Mouse (Mus musculus): ENCODE results near the gene Gpc1. TPM values are rescaled to one million over a fixed set of nuclear protein-coding genes. Genes with fewer than 3 reads are reported as not detected.

Gpc1 gene
- polyA plus RNA-seq, 1 experiment from 2014 or later = 37.7 TPM

GRCm38 (mm10) chr1:92892791-92893190 lies 61.3 kb downstream of the Gpc1 start:
- 65% methylated on average over 3 of the region's 3 CpGs for WGBS
- Histone ChIP-seq H3K36me3 (replicated peaks; ENCODE audit: control insufficient read depth, insufficient read depth, low read depth, low read length) (no peaks in the 10 kb centered on the region), H3K4me3 (ENCODE audit: low read depth, low read length) (no peak overlapping the region), H3K27me3 (ENCODE audit: control insufficient read depth, insufficient read depth, low read length) (no peaks in the 10 kb centered on the region), H3K9ac (replicated peaks; ENCODE audit: low read length) (no peak overlapping the region), H3K27ac (replicated peaks; ENCODE audit: low read depth, low read length) (no peak overlapping the region), H3K4me2 (ENCODE audit: low read depth, low read length) (no peak overlapping the region), H3K4me1 (ENCODE audit: control insufficient read depth, insufficient read depth, low read length) (no peaks in the 10 kb centered on the region), H3K9me3 (replicated peaks; ENCODE audit: control insufficient read depth, low read length) (no peaks in the 10 kb centered on the region)
- ATAC-seq (replicated peaks; ENCODE audit: insufficient number of reproducible peaks, low FRiP score, low TSS enrichment, low read depth) (no peak), DNase-seq (ENCODE audit: low spot score) (no peak)

DNA sequence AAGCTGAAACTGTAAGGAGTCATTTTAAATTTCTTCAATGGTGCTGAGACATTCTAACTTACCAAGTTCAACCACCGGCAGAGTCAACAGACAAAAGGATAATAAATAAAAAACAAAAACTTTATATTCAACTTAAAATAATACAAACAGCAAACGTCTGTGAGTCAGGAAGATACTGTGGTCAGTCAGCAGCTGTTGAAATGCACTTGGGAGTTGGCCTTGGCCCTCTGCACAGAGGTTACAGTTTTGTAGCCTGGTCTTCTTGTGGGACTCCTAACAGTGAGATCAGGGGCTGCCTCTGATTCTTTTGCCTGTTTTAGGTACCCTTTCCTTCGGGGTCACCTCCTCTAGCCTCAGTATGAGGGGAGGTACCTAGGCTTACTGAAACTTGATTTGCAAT lies 62.5 kb downstream of the Gpc1 start:
- DNase-seq (ENCODE audit: low spot score) = no peak
- H3K27ac ChIP-seq (replicated peaks; ENCODE audit: low read depth, low read length) = no peak overlapping the region
- H3K27me3 ChIP-seq (ENCODE audit: control insufficient read depth, insufficient read depth, low read length) = no peaks in the 10 kb centered on the region
- H3K36me3 ChIP-seq (replicated peaks; ENCODE audit: control insufficient read depth, insufficient read depth, low read depth, low read length) = no peaks in the 10 kb centered on the region
- H3K4me3 ChIP-seq (ENCODE audit: low read depth, low read length) = no peak overlapping the region
- 68% methylated on average over 3 of the region's 3 CpGs for WGBS
- no peak overlapping the region for H3K4me2 ChIP-seq (ENCODE audit: low read depth, low read length)
- ATAC-seq (replicated peaks; ENCODE audit: insufficient number of reproducible peaks, low FRiP score, low TSS enrichment, low read depth) = no peak
- no peaks in the 10 kb centered on the region for H3K9me3 ChIP-seq (replicated peaks; ENCODE audit: control insufficient read depth, low read length)
- no peak overlapping the region for H3K9ac ChIP-seq (replicated peaks; ENCODE audit: low read length)
- no peaks in the 10 kb centered on the region for H3K4me1 ChIP-seq (ENCODE audit: control insufficient read depth, insufficient read depth, low read length)

- Histone ChIP-seq H3K27ac (replicated peaks; ENCODE audit: low read depth, low read length) (no peak overlapping the region), H3K9me3 (replicated peaks; ENCODE audit: control insufficient read depth, low read length) (no peaks in the 10 kb centered on the region), H3K27me3 (ENCODE audit: control insufficient read depth, insufficient read depth, low read length) (no peaks in the 10 kb centered on the region), H3K36me3 (replicated peaks; ENCODE audit: control insufficient read depth, insufficient read depth, low read depth, low read length) (no peaks in the 10 kb centered on the region), H3K4me1 (ENCODE audit: control insufficient read depth, insufficient read depth, low read length) (no peaks in the 10 kb centered on the region), H3K4me2 (ENCODE audit: low read depth, low read length) (no peak overlapping the region), H3K9ac (replicated peaks; ENCODE audit: low read length) (no peak overlapping the region), H3K4me3 (ENCODE audit: low read depth, low read length) (no peak overlapping the region)
- DNase-seq (ENCODE audit: low spot score) = peak; percentile 90
- WGBS = 9% methylated on average over 3 of the region's 3 CpGs
- peak; percentile 71 for ATAC-seq (replicated peaks; ENCODE audit: insufficient number of reproducible peaks, low FRiP score, low TSS enrichment, low read depth)
Measured at GRCm38 (mm10) chr1:92895089-92895488, 63.6 kb downstream of the Gpc1 start.

GRCm38 (mm10) chr1:92902786-92903185 lies 71.3 kb downstream of the Gpc1 start, which contains the start of gene Ankmy1:
Gene Ankmy1 (minus strand): TSS chr1:92902906.
- Histone ChIP-seq H3K4me2 (ENCODE audit: low read depth, low read length) (peak within 1 kb of the TSS; percentile 43), H3K9me3 (replicated peaks; ENCODE audit: control insufficient read depth, low read length) (no peaks in the 10 kb centered on the region), H3K4me1 (ENCODE audit: control insufficient read depth, insufficient read depth, low read length) (no peaks in the 10 kb centered on the region), H3K9ac (replicated peaks; ENCODE audit: low read length) (no peak within 1 kb of the TSS), H3K27ac (replicated peaks; ENCODE audit: low read depth, low read length) (no peak within 1 kb of the TSS), H3K36me3 (replicated peaks; ENCODE audit: control insufficient read depth, insufficient read depth, low read depth, low read length) (no peaks in the 10 kb centered on the region), H3K27me3 (ENCODE audit: control insufficient read depth, insufficient read depth, low read length) (no peaks in the 10 kb centered on the region; the same call in 1 of the 2 replicates), H3K4me3 (ENCODE audit: low read depth, low read length) (peak within 1 kb of the TSS; percentile 13; the same call in 1 of the 2 replicates)
- DNase-seq (ENCODE audit: low spot score) (peak; percentile 85), ATAC-seq (replicated peaks; ENCODE audit: insufficient number of reproducible peaks, low FRiP score, low TSS enrichment, low read depth) (peak; percentile 39)
- 3% methylated on average over 15 of the region's 15 CpGs for WGBS

GRCm38 (mm10) chr1:92903627-92904026 lies 72.2 kb downstream of the Gpc1 start:
- H3K9me3 ChIP-seq (replicated peaks; ENCODE audit: control insufficient read depth, low read length) = no peaks in the 10 kb centered on the region
- DNase-seq (ENCODE audit: low spot score) (no peak), ATAC-seq (replicated peaks; ENCODE audit: insufficient number of reproducible peaks, low FRiP score, low TSS enrichment, low read depth) (no peak)
- no peak overlapping the region for H3K9ac ChIP-seq (replicated peaks; ENCODE audit: low read length)
- H3K27me3 ChIP-seq (ENCODE audit: control insufficient read depth, insufficient read depth, low read length) = no peaks in the 10 kb centered on the region; the same call in 1 of the 2 replicates
- no peak overlapping the region for H3K27ac ChIP-seq (replicated peaks; ENCODE audit: low read depth, low read length)
- WGBS = 75% methylated on average over 4 of the region's 4 CpGs
- no peaks in the 10 kb centered on the region for H3K36me3 ChIP-seq (replicated peaks; ENCODE audit: control insufficient read depth, insufficient read depth, low read depth, low read length)
- H3K4me2 ChIP-seq (ENCODE audit: low read depth, low read length) = no peak overlapping the region
- no peaks in the 10 kb centered on the region for H3K4me1 ChIP-seq (ENCODE audit: control insufficient read depth, insufficient read depth, low read length)
- H3K4me3 ChIP-seq (ENCODE audit: low read depth, low read length) = no peak overlapping the region

DNA sequence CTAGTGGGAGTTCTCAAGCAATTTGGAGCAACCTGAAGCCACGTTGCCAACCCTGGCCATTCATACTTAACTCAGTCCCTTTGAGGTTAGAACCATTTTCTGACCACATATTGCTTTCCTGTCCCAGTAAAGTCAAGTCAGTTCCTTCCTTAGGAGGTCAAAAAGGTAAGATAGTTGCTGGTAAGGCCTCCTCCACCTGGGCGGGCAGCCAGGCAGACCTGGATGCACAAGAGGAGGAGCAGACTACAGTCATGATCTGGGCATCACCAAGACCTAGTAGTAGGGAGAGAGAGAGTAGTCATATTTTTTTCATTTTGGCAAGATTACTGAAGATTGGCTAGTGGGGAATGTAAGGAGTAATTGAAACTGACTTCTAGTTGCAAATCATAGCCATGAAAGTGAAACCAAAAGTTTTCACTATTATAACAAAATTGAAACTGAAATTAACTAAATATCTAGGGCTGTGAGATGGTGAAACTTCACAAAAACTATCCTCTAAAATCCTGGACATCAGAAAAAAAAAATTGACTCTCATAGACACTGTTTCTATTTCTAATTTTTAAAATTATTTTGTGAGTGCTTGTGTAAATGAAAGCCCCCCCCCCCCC lies 74.4 kb downstream of the Gpc1 start:
- Histone ChIP-seq H3K27me3 (ENCODE audit: control insufficient read depth, insufficient read depth, low read length) (peaks cover 3% of the 10 kb centered on the region; the same call in 1 of the 2 replicates), H3K4me1 (ENCODE audit: control insufficient read depth, insufficient read depth, low read length) (peaks cover 5% of the 10 kb centered on the region), H3K27ac (replicated peaks; ENCODE audit: low read depth, low read length) (no peak overlapping the region), H3K9ac (replicated peaks; ENCODE audit: low read length) (no peak overlapping the region), H3K4me2 (ENCODE audit: low read depth, low read length) (no peak overlapping the region), H3K36me3 (replicated peaks; ENCODE audit: control insufficient read depth, insufficient read depth, low read depth, low read length) (no peaks in the 10 kb centered on the region), H3K4me3 (ENCODE audit: low read depth, low read length) (no peak overlapping the region), H3K9me3 (replicated peaks; ENCODE audit: control insufficient read depth, low read length) (no peaks in the 10 kb centered on the region)
- ATAC-seq (replicated peaks; ENCODE audit: insufficient number of reproducible peaks, low FRiP score, low TSS enrichment, low read depth) (no peak), DNase-seq (ENCODE audit: low spot score) (no peak)
- WGBS = 98% methylated on average over 2 of the region's 2 CpGs

GRCm38 (mm10) chr1:92906779-92907631 lies 75.6 kb downstream of the Gpc1 start, which contains the start of gene Dusp28:
Gene Dusp28 (plus strand): TSS chr1:92906981.
- Histone ChIP-seq H3K4me3 (ENCODE audit: low read depth, low read length) (peak within 1 kb of the TSS; percentile 62), H3K9me3 (replicated peaks; ENCODE audit: control insufficient read depth, low read length) (no peaks in the 10 kb centered on the region), H3K9ac (replicated peaks; ENCODE audit: low read length) (peak within 1 kb of the TSS; percentile 57), H3K4me2 (ENCODE audit: low read depth, low read length) (peak within 1 kb of the TSS; percentile 48), H3K27ac (replicated peaks; ENCODE audit: low read depth, low read length) (0 out of 2 replicates have a peak within 1 kb of the TSS, but pooled peaks have one; percentile 38), H3K27me3 (ENCODE audit: control insufficient read depth, insufficient read depth, low read length) (peaks cover 3% of the 10 kb centered on the region; the same call in 1 of the 2 replicates), H3K4me1 (ENCODE audit: control insufficient read depth, insufficient read depth, low read length) (peaks cover 8% of the 10 kb centered on the region), H3K36me3 (replicated peaks; ENCODE audit: control insufficient read depth, insufficient read depth, low read depth, low read length) (no peaks in the 10 kb centered on the region)
- under 1% methylated on average over 81 of the region's 81 CpGs for WGBS
- ATAC-seq (replicated peaks; ENCODE audit: insufficient number of reproducible peaks, low FRiP score, low TSS enrichment, low read depth) (peak; percentile 85), DNase-seq (ENCODE audit: low spot score) (peak; percentile 92)

All from embryonic facial prominence, embryonic 11.5 days (tissue).